Mouse (Mus musculus): Measurements from ENCODE around the gene B430218F22Rik. TPM values are rescaled to one million over a fixed set of nuclear protein-coding genes. Genes with fewer than 3 reads are reported as not detected.

Gene B430218F22Rik
- polyA plus RNA-seq, 1 experiment from 2014 or later: 0.94 TPM

Other genes with a start within 250 kb of the B430218F22Rik start
- 36.1 and 37.6 TPM in 2 replicates for gene Mrps30, start 622 bp downstream of the B430218F22Rik start, polyA plus RNA-seq (2014; fragmentation: Nextera tagmentation; extraction: Ambion mirVana)